Mouse (Mus musculus): Measurements from ENCODE around the gene Ctrc. TPM values are rescaled to one million over a fixed set of nuclear protein-coding genes. Genes with fewer than 3 reads are reported as not detected.

Ctrc gene
- total RNA-seq, 2 experiments from 2014 or later: not detected

- DNase-seq: no peak
- intact Hi-C loops (cut with DNase I): no loop called here
Measured at GRCm38 (mm10) chr4:141827401-141827800, 18.8 kb downstream of the Ctrc start.

- intact Hi-C loops (cut with DNase I): no loop called here
Measured at GRCm38 (mm10) chr4:141826060-141826459, 20.1 kb downstream of the Ctrc start, which contains the start of gene Cela2a. Gene Cela2a, minus strand, starts transcription at chr4:141826160.

GRCm38 (mm10) chr4:141822979-141823378, 23.2 kb downstream of the Ctrc start:
- intact Hi-C loops (cut with DNase I): no loop called here
- peak; percentile 11 to 28 for DNase-seq

More at GRCm38 (mm10) chr4:141826060-141826459, 20.1 kb downstream of the Ctrc start, which contains the start of gene Cela2a:
- DNase-seq: no peak

- peak; percentile 15 to 48 for DNase-seq
- intact Hi-C loops (cut with DNase I): no loop called here
Measured at GRCm38 (mm10) chr4:141822089-141822488, 24.1 kb downstream of the Ctrc start.

- intact Hi-C loops (cut with DNase I): no loop called here
- DNase-seq: no peak
Measured at GRCm38 (mm10) chr4:141821178-141821577, 25.0 kb downstream of the Ctrc start.

- intact Hi-C loops (cut with DNase I): no loop called here
- no peak for DNase-seq
Measured at GRCm38 (mm10) chr4:141819316-141819715, 26.8 kb downstream of the Ctrc start.

GRCm38 (mm10) chr4:141818861-141819260, 27.3 kb downstream of the Ctrc start:
- no peak for DNase-seq

GRCm38 (mm10) chr4:141817706-141818105, 28.5 kb downstream of the Ctrc start:
- no peak for DNase-seq
- intact Hi-C loops (cut with DNase I): no loop called here

More at GRCm38 (mm10) chr4:141818861-141819260, 27.3 kb downstream of the Ctrc start:
- intact Hi-C loops (cut with DNase I): no loop called here

- DNase-seq: no peak
- intact Hi-C loops (cut with DNase I): no loop called here
Measured at GRCm38 (mm10) chr4:141816776-141817655, 29.1 kb downstream of the Ctrc start.

GRCm38 (mm10) chr4:141816267-141816666, 29.9 kb downstream of the Ctrc start:
- no peak for DNase-seq
- intact Hi-C loops (cut with DNase I): no loop called here

GRCm38 (mm10) chr4:141811375-141811774, 34.8 kb downstream of the Ctrc start:
- DNase-seq: no peak
- intact Hi-C loops (cut with DNase I): loop anchor here (2.0 kb wide), 1 partner anchor 41 kb away; no protein-coding TSS in a partner anchor

- DNase-seq: no peak
- intact Hi-C loops (cut with DNase I): loop anchor here (2.0 kb wide), 1 partner anchor 42 kb away; no protein-coding TSS in a partner anchor
Measured at GRCm38 (mm10) chr4:141810975-141811374, 35.2 kb downstream of the Ctrc start.

GRCm38 (mm10) chr4:141809850-141810464, 36.2 kb downstream of the Ctrc start:
- intact Hi-C loops (cut with DNase I): loop anchor here (2.0 kb wide), 1 partner anchor 43 kb away; no protein-coding TSS in a partner anchor
- DNase-seq: peak; percentile 34 to 45

GRCm38 (mm10) chr4:141805886-141806285, 40.3 kb downstream of the Ctrc start:
- no peak for DNase-seq
- intact Hi-C loops (cut with DNase I): no loop called here

- intact Hi-C loops (cut with DNase I): no loop called here
- DNase-seq: no peak
Measured at GRCm38 (mm10) chr4:141804105-141804504, 42.1 kb downstream of the Ctrc start.

- DNase-seq: no peak
- intact Hi-C loops (cut with DNase I): no loop called here
Measured at GRCm38 (mm10) chr4:141797545-141797944, 48.6 kb downstream of the Ctrc start.

- intact Hi-C loops (cut with DNase I): no loop called here
- no peak for DNase-seq
Measured at GRCm38 (mm10) chr4:141796954-141797353, 49.2 kb downstream of the Ctrc start.

- intact Hi-C loops (cut with DNase I): no loop called here
- peak in 1 of 2 experiments; percentile 17 for DNase-seq
Measured at GRCm38 (mm10) chr4:141796356-141796755, 49.8 kb downstream of the Ctrc start.

- no peak for DNase-seq
- intact Hi-C loops (cut with DNase I): no loop called here
Measured at GRCm38 (mm10) chr4:141794152-141794535, 52.0 kb downstream of the Ctrc start.

- intact Hi-C loops (cut with DNase I): no loop called here
- DNase-seq: peak; percentile 99
Measured at GRCm38 (mm10) chr4:141793282-141794151, 52.6 kb downstream of the Ctrc start, which contains the start of gene Casp9. Gene Casp9, plus strand, starts transcription at chr4:141793612.

Measured in heart, postnatal 10 days (tissue).